Mouse (Mus musculus) cortical plate, adult 2 months (tissue): ENCODE data around the gene Ppargc1a. TPM values are rescaled to one million over a fixed set of nuclear protein-coding genes. Genes with fewer than 3 reads are reported as not detected.

Experiments
- H3K27ac ChIP-seq: fragments of 200-500 bp; 2 replicates; pipeline ENCODE4 v1.5.1; 2012; ENCODE audit warnings: low read length, control low read depth, inconsistent platforms; ENCODE audit not compliant: insufficient read depth
- H3K4me1 ChIP-seq: fragments of 200-500 bp; 2 replicates; pipeline ENCODE4 v1.6.1; 2011; ENCODE audit warnings: low read length; ENCODE audit not compliant: control insufficient read depth, insufficient read depth
- H3K4me3 ChIP-seq: fragments of 200-500 bp; 2 replicates; pipeline ENCODE4 v1.5.1; 2011; ENCODE audit warnings: mild to moderate bottlenecking, low read length, control low read depth; ENCODE audit not compliant: insufficient read depth
- CTCF ChIP-seq: fragments of 200-500 bp; IDR thresholded peaks from 2 replicates; pipeline ENCODE4 v1.5.1; 2011; ENCODE audit warnings: mild to moderate bottlenecking, control low read depth, low read length; ENCODE audit not compliant: insufficient read depth; ENCODE audit errors: extremely low read depth
- POLR2A ChIP-seq: fragments of 200-500 bp; IDR thresholded peaks from 2 replicates; pipeline ENCODE4 v1.6.1; 2011; ENCODE audit warnings: mild to moderate bottlenecking, low read length, control low read depth; ENCODE audit not compliant: insufficient read depth; ENCODE audit errors: extremely low read depth
- polyA plus RNA-seq: library from polyadenylated mRNA; depleted of rRNA; stranded (reverse); fragments of >200 nt; gene quantifications from 2 replicates; pipeline ENCODE4 v1.2.3, GENCODE M21; 2012

Ppargc1a gene
- polyA plus RNA-seq, 1 experiment, result 19.6 TPM

GRCm38 (mm10) chr5:51584186-51584585 is 16.7 kb upstream of the Ppargc1a start:
- Histone ChIP-seq H3K27ac (no peak overlapping the region), H3K4me1 (no peaks in the 10 kb centered on the region), H3K4me3 (no peak overlapping the region)
- TF ChIP-seq CTCF (no peak), POLR2A (no peak)

DNA sequence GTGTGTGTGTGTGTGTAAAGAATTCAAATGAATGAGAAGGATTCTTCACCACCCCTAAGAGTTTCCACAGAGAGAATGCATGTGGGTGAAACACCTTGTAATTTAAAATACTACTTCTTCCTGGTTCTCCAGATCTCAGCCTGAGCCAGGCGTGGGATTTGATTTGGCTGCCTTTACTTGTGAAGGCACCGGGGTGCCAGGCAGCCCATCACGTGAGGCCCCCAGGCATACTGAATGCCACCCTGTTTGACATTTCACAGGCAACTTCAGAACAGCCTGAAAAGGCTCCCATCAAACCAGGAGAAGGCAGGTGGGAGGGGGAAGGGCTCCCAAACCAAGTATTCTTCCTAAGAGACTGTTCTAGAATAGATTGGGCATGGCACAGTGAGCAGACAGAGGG is 16.1 kb upstream of the Ppargc1a start:
- Histone ChIP-seq H3K4me1 (no peaks in the 10 kb centered on the region), H3K4me3 (no peak overlapping the region), H3K27ac (no peak overlapping the region)
- TF ChIP-seq POLR2A, result no peak
- no peak for TF ChIP-seq CTCF

GRCm38 (mm10) chr5:51583030-51583429 is 15.5 kb upstream of the Ppargc1a start:
- no peak for TF ChIP-seq CTCF
- TF ChIP-seq POLR2A, result no peak
- H3K4me1 ChIP-seq, result no peaks in the 10 kb centered on the region
- H3K4me3 ChIP-seq, result no peak overlapping the region
- H3K27ac ChIP-seq, result no peak overlapping the region

DNA sequence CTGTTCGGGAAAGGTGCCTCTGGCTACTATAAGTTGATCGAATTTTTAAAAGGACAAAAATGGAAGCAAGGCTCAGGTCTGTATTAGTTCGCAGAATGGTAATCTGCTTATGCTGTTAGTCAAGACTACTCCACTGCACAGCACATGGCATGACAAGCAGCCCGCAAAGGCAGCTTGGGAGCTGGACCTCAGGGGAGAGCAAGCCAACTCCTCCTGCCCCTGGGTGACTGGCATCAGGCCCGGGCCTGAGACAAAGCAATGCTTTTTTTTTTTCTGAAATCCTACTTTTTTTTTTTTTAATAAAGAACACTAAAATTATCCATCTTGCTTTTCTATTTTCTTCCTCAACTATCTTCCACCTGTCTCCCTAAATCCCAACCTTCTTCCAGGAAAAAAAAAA is 15.1 kb upstream of the Ppargc1a start:
- H3K27ac ChIP-seq, result no peak overlapping the region
- TF ChIP-seq POLR2A (no peak), CTCF (no peak)
- H3K4me3 ChIP-seq, result no peak overlapping the region
- H3K4me1 ChIP-seq, result no peaks in the 10 kb centered on the region

- no peak for TF ChIP-seq CTCF
- TF ChIP-seq POLR2A, result no peak
- no peaks in the 10 kb centered on the region for H3K4me1 ChIP-seq
- no peak overlapping the region for H3K4me3 ChIP-seq
- no peak overlapping the region for H3K27ac ChIP-seq
Observed at GRCm38 (mm10) chr5:51577594-51577993, 10.1 kb upstream of the Ppargc1a start.

DNA sequence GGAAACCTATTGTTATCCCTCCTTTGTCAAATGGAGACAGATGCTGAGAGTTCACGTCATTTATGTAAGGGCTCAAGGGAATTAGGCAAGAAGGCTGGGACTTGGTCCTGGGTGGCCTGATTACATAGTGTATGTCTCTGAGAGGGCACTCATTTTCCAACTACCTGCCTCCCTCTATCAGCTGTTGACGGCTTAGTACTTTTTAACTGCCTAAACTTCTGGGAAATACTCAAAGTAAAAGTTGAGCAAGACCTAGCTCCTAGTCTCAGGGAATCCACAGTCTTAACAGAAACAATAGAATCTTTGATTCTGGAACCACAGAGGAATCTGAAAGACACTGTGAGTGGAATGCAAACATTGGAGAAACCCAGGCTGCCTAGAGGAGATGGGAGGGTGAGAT is 6.2 kb upstream of the Ppargc1a start:
- H3K27ac ChIP-seq, result no peak overlapping the region
- no peak for TF ChIP-seq CTCF
- no peak for TF ChIP-seq POLR2A
- H3K4me3 ChIP-seq, result no peak overlapping the region
- no peaks in the 10 kb centered on the region for H3K4me1 ChIP-seq

DNA sequence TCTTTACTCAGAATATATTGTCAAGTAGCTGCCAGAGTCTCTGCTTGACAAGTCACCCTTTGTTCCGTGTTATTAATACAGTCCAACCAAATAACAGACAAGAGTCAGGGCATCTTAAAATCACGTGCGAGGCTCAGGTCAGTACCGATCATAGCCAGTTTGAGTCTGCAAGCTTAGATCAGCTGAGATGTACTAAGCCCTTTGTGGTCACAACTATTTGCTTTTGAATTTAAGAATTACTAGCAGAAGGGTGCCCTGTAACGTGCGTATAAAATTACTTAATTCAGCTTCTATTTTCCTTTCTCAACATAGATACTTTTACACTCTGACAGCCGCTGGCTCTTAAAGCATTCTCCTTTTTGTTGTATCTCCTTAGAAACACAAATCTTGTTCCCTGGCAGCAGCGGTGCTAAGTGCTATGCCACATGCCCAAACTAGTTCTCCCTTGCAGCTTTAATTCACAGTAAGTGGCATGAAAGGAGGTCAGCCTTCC is 718 bp upstream of the Ppargc1a start:
- no peak for TF ChIP-seq CTCF
- Histone ChIP-seq H3K4me1 (0 out of 2 replicates have a peak, but pooled peaks cover 1% of the 10 kb centered on the region), H3K27ac (0 out of 2 replicates have a peak overlapping the region, but pooled peaks have one; percentile 26), H3K4me3 (no peak overlapping the region)

GRCm38 (mm10) chr5:51565672-51566071 is 1.9 kb downstream of the Ppargc1a start:
- Histone ChIP-seq H3K27ac (no peak overlapping the region), H3K4me3 (no peak overlapping the region), H3K4me1 (0 out of 2 replicates have a peak, but pooled peaks cover 1% of the 10 kb centered on the region)
- TF ChIP-seq CTCF, result 0 out of 2 replicates have a peak, but pooled peaks have one; percentile 10
- no peak for TF ChIP-seq POLR2A

DNA sequence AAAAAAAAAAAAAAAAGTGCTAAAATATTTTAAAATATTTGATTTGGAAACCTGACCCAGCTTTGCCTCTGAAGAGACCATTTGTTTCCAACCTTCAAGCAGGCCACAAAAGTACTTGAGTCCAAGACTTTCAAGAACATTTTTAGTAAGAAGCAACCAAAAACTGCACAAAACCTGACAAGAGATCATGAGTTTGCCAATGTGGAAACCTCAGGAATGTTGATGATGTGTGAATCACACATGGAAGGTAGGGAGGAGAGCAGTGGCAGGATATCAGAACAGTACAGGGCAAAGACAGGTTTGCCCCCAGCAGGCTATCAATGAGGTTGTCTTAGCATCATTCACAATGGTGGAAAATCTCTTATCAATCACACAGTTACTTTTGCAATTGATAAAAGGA is 2.5 kb downstream of the Ppargc1a start:
- TF ChIP-seq CTCF, result no peak
- TF ChIP-seq POLR2A, result no peak

GRCm38 (mm10) chr5:51563574-51563973 is 4.0 kb downstream of the Ppargc1a start:
- Histone ChIP-seq H3K27ac (no peak overlapping the region), H3K4me1 (0 out of 2 replicates have a peak, but pooled peaks cover 1% of the 10 kb centered on the region), H3K4me3 (no peak overlapping the region)
- TF ChIP-seq POLR2A, result no peak
- no peak for TF ChIP-seq CTCF

More for the DNA sequence above, 2.5 kb downstream of the Ppargc1a start:
- H3K27ac ChIP-seq, result no peak overlapping the region
- no peak overlapping the region for H3K4me3 ChIP-seq
- 0 out of 2 replicates have a peak, but pooled peaks cover 1% of the 10 kb centered on the region for H3K4me1 ChIP-seq
